Mouse (Mus musculus) liver, adult 2 months (tissue): Measurements from ENCODE around the gene Ap2a2. TPM values are rescaled to one million over a fixed set of nuclear protein-coding genes. Genes with fewer than 3 reads are reported as not detected.

Experiments
- DNase-seq: peaks from one replicate; pipeline ENCODE4 v3.0.0-alpha.2; 2011; ENCODE audit warnings: low read depth, low spot score; ENCODE audit errors: extremely low read depth
- H3K27ac ChIP-seq: fragments of 200-500 bp; replicated peaks from 2 replicates; pipeline ENCODE4 v1.5.1; 2012; ENCODE audit warnings: low read depth, mild to moderate bottlenecking, control low read depth, inconsistent platforms, low read length; ENCODE audit not compliant: insufficient read depth
- H3K27me3 ChIP-seq: fragments of 200-500 bp; 2 replicates; pipeline ENCODE4 v1.6.1; 2012; ENCODE audit warnings: mild to moderate bottlenecking, moderate library complexity, low read length, inconsistent platforms; ENCODE audit not compliant: control insufficient read depth, insufficient read depth
- H3K36me3 ChIP-seq: fragments of 200-500 bp; 2 replicates; pipeline ENCODE4 v1.6.1; 2012; ENCODE audit warnings: low read length, inconsistent platforms; ENCODE audit not compliant: control insufficient read depth, insufficient read depth
- H3K4me1 ChIP-seq: fragments of 200-500 bp; 2 replicates; pipeline ENCODE4 v1.6.1; 2011; ENCODE audit warnings: low read length; ENCODE audit not compliant: control insufficient read depth, insufficient read depth
- H3K4me3 ChIP-seq: fragments of 200-500 bp; 2 replicates; pipeline ENCODE4 v1.5.1; 2011; ENCODE audit warnings: low read depth, mild to moderate bottlenecking, control low read depth, low read length, moderate library complexity; ENCODE audit not compliant: insufficient read depth
- H3K79me2 ChIP-seq: fragments of 200-500 bp; 2 replicates; pipeline ENCODE4 v1.6.1; 2012; ENCODE audit warnings: inconsistent platforms, mild to moderate bottlenecking, low read length, moderate library complexity; ENCODE audit not compliant: control insufficient read depth, insufficient read depth
- H3K9ac ChIP-seq: fragments of 200-500 bp; 2 replicates; pipeline ENCODE4 v1.6.1; 2012; ENCODE audit warnings: low read depth, mild to moderate bottlenecking, control low read depth, inconsistent platforms, low read length
- CTCF ChIP-seq: fragments of 200-500 bp; IDR thresholded peaks from 2 replicates; pipeline ENCODE4 v1.5.1; 2011; ENCODE audit warnings: low read depth, low read length, control low read depth
- POLR2A ChIP-seq: fragments of 200-500 bp; IDR thresholded peaks from 2 replicates; pipeline ENCODE4 v1.6.1; 2011; ENCODE audit warnings: low read length, control low read depth; ENCODE audit not compliant: insufficient read depth; ENCODE audit errors: extremely low read depth
- WGBS: fragments of 180-500 bp; shearing (Covaris S2); methylation state at CpG from one replicate; pipeline ENCODE4 v1.1.7; 2018; 5-methylcytosine and 5-hydroxymethylcytosine counted together
- polyA plus RNA-seq: library from polyadenylated mRNA; depleted of rRNA; stranded (reverse); fragments of >200 nt; gene quantifications from 2 replicates; pipeline ENCODE4 v1.2.3, GENCODE M21; 2012
- total RNA-seq: library from RNA; depleted of rRNA; stranded (reverse); fragments of >200 nt; gene quantifications from 2 replicates; pipeline ENCODE4 v1.2.3, GENCODE M21; 2014

Ap2a2 gene
- total and polyA plus RNA-seq, 2 experiments, result 37.9 to 42.2 TPM

DNA sequence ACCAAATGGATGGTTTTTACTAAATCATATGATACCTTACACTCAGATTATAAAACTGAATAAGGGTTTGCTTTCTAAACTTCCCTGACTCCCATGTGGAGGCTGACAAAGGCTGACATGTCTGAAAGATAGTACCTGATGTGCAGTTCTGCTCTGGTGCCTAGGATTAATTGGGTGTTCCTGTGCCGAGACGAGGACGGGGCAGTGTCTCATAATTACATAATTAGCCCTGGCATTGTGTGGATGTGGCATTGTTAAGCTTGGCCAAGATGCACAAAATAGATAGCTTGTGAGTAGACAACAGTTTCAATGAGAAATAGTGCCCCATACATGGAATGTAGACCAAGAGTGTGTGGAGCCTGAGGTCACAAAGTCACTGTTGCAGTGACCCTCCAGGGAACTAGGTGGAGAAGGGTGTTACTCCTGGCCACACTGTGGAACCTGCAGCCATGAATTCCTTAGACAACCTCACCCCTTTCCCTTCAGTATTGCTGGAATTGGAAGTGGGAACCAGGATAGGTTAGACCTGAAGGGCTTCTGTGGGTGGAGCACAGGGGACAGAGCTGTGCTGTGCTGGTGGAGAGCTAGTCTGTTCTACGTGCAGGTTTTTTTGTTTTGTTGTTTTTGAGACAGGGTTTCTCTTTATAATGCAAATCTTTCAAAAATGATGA, 8.8 kb downstream of the Ap2a2 start:
- Histone ChIP-seq H3K4me3 (no peak overlapping the region), H3K4me1 (peaks cover 31% of the 10 kb centered on the region), H3K9ac (no peak overlapping the region), H3K79me2 (peaks cover 59% of the 10 kb centered on the region), H3K27ac (no peak overlapping the region), H3K36me3 (no peaks in the 10 kb centered on the region), H3K27me3 (no peaks in the 10 kb centered on the region)
- TF ChIP-seq CTCF (no peak), POLR2A (no peak)
- WGBS, result 43% methylated on average over 4 of the region's 4 CpGs
- no peak for DNase-seq

DNA sequence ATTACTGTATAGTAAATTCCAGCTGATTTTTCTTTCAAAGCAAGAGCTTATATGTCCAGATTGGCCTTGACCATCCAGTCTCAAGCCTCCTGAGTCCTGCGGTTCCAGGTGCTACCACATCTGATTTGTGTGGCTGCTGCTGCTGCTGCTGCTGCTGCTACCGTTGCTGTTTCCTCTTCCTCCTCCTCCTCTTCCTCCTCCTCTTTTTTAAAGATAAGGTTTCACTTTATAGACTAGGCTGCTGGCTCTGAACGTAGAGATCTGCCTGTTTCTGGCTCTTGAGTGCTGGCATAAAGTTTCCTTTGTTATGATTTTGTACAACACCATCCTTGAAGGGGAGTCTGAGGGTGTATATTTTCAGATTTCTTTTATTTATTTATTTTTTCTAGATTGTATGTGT, 12.1 kb downstream of the Ap2a2 start:
- Histone ChIP-seq H3K36me3 (no peaks in the 10 kb centered on the region), H3K79me2 (peaks cover 69% of the 10 kb centered on the region), H3K4me1 (peaks cover 26% of the 10 kb centered on the region), H3K27me3 (no peaks in the 10 kb centered on the region), H3K27ac (no peak overlapping the region), H3K4me3 (no peak overlapping the region), H3K9ac (no peak overlapping the region)
- 39% methylated on average over 3 of the region's 3 CpGs for WGBS
- TF ChIP-seq CTCF (no peak), POLR2A (no peak)
- no peak for DNase-seq

DNA sequence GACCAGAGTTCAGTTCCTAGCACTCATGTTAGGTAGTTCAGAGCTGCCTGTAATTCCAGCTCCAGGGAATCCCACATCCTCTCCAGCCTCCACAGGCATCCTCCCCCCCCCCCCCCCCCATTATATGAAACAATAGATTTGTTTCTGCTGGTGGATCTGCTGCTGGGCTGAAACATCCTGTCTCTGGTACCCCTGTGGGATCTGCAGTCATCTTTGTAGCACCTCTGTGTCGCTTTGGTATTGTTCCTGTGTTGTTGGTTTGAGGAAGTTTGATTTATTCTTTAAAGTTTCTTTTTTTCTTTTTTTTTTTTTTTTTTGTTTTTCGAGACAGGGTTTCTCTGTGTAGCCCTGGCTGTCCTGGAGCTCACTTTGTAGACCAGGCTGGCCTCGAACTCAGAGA, 13.5 kb downstream of the Ap2a2 start:
- no peak for DNase-seq
- Histone ChIP-seq H3K4me1 (peaks cover 24% of the 10 kb centered on the region), H3K27me3 (no peaks in the 10 kb centered on the region), H3K27ac (no peak overlapping the region), H3K4me3 (no peak overlapping the region), H3K79me2 (peaks cover 62% of the 10 kb centered on the region), H3K9ac (no peak overlapping the region), H3K36me3 (no peaks in the 10 kb centered on the region)
- 83% methylated on average over 3 of the region's 3 CpGs for WGBS
- no peak for TF ChIP-seq CTCF

DNA sequence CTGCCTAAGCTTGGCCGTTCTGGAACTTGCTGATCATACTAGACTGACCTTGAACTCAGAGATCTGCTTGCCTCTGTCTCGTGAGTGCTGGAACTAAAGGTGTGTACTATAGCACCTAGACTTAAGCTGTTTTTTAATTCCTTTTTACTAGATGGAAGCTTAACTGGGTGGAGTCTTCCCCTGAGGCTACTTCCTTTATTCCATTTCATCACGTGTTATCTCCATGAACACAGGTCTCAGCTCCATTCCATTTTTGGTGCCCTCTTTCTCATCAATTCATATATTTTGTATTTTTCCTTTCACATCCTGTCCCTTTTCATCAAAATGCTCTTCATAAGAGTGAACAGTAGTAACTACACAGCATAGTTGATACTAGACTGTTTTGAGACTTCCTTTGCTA, 15.8 kb downstream of the Ap2a2 start:
- Histone ChIP-seq H3K27me3 (no peaks in the 10 kb centered on the region), H3K9ac (no peak overlapping the region), H3K36me3 (no peaks in the 10 kb centered on the region), H3K27ac (0 out of 2 replicates have a peak overlapping the region, but pooled peaks have one; percentile 2), H3K4me3 (no peak overlapping the region), H3K79me2 (peaks cover 54% of the 10 kb centered on the region), H3K4me1 (peaks cover 34% of the 10 kb centered on the region)
- 40% methylated on average over 3 of the region's 3 CpGs for WGBS
- TF ChIP-seq CTCF, result no peak
- DNase-seq, result peak; percentile 62

DNA sequence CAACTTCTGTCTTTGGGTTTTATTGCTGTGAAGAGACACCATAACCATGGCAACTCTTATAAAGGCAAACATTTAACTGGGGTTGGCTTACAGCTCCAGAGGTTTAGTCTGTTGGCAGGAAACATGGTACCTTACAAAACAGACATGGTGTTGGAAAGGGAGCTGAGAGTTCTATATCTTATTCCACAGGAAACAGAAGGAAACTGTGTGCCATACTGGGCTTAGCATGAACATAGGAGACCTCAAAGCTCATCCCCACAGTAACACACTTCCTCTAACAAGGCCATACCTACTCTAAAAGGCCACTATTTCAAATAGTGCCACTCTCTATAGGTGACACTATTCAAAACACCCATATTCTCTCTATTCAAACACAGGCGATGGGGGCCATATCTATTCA, 16.5 kb downstream of the Ap2a2 start:
- WGBS, result 97% methylated on average over 1 of the region's 1 CpGs
- Histone ChIP-seq H3K27me3 (no peaks in the 10 kb centered on the region), H3K9ac (no peak overlapping the region), H3K79me2 (peaks cover 56% of the 10 kb centered on the region), H3K27ac (no peak overlapping the region), H3K4me1 (peaks cover 39% of the 10 kb centered on the region), H3K4me3 (no peak overlapping the region), H3K36me3 (no peaks in the 10 kb centered on the region)
- TF ChIP-seq POLR2A, result no peak
- no peak for TF ChIP-seq CTCF
- DNase-seq, result no peak

DNA sequence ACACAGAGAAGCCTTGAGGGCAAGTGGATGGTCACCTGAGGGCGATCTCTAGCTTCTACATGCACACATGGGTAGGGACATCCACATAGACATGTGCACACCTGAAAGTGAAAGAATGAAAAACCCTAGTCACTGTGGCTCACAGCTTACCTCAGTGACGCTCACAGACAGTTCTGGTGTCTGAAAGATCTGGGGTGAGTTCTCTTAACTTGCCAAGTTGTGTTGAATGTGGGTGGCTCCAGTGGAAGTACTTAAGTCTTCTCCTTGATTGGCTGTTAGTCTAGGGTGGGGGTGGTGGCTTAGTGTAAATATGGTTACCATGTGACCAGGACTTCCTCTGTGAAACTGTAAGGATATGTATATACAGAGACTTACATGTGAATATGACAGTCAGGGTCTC, 17.0 kb downstream of the Ap2a2 start:
- H3K4me1 ChIP-seq, result peaks cover 39% of the 10 kb centered on the region
- DNase-seq, result no peak
- no peak for TF ChIP-seq POLR2A
- TF ChIP-seq CTCF, result no peak

More for the DNA sequence above, 17.0 kb downstream of the Ap2a2 start:
- 76% methylated on average over 2 of the region's 2 CpGs for WGBS
- H3K36me3 ChIP-seq, result no peaks in the 10 kb centered on the region
- H3K27ac ChIP-seq, result peak overlapping the region; percentile 5; the same call in 1 of the 2 replicates
- peaks cover 53% of the 10 kb centered on the region for H3K79me2 ChIP-seq
- no peak overlapping the region for H3K4me3 ChIP-seq
- no peak overlapping the region for H3K9ac ChIP-seq
- no peaks in the 10 kb centered on the region for H3K27me3 ChIP-seq
